Mouse (Mus musculus): ENCODE measurements at regions not wholly inside any gene's neighbourhood (a gene's known extent, or its start where the extent isn't known, plus 50 kb on each side); places are given as distances from the start of the nearest gene placed in this dataset.

- ATAC-seq (replicated peaks in 1 of 2; ENCODE audit: insufficient read depth in 1 of 2, low FRiP score in 2 of 2, low TSS enrichment in 1 of 2, low read depth in 1 of 2, poor library complexity in 2 of 2, severe bottlenecking in 2 of 2) = no peak
These were observed 82.9 kb downstream of the Postn start for GRCm38 (mm10) chr3:54443791-54444190.

GRCm38 (mm10) chr3:54446889-54447288, 86.0 kb downstream of the Postn start:
- no peak for ATAC-seq (replicated peaks in 1 of 2; ENCODE audit: insufficient read depth in 1 of 2, low FRiP score in 2 of 2, low TSS enrichment in 1 of 2, low read depth in 1 of 2, poor library complexity in 2 of 2, severe bottlenecking in 2 of 2)

GRCm38 (mm10) chr3:54457416-54457815, 96.5 kb downstream of the Postn start:
- no peak for ATAC-seq (replicated peaks in 1 of 2; ENCODE audit: insufficient read depth in 1 of 2, low FRiP score in 2 of 2, low TSS enrichment in 1 of 2, low read depth in 1 of 2, poor library complexity in 2 of 2, severe bottlenecking in 2 of 2)

GRCm38 (mm10) chr3:54461366-54461765, 100.5 kb downstream of the Postn start:
- no peak for ATAC-seq (replicated peaks in 1 of 2; ENCODE audit: insufficient read depth in 1 of 2, low FRiP score in 2 of 2, low TSS enrichment in 1 of 2, low read depth in 1 of 2, poor library complexity in 2 of 2, severe bottlenecking in 2 of 2)

GRCm38 (mm10) chr3:54466097-54466496, 105.2 kb downstream of the Postn start:
- no peak for ATAC-seq (replicated peaks in 1 of 2; ENCODE audit: insufficient read depth in 1 of 2, low FRiP score in 2 of 2, low TSS enrichment in 1 of 2, low read depth in 1 of 2, poor library complexity in 2 of 2, severe bottlenecking in 2 of 2)

GRCm38 (mm10) chr3:54474209-54474608, 113.3 kb downstream of the Postn start:
- ATAC-seq (replicated peaks in 1 of 2; ENCODE audit: insufficient read depth in 1 of 2, low FRiP score in 2 of 2, low TSS enrichment in 1 of 2, low read depth in 1 of 2, poor library complexity in 2 of 2, severe bottlenecking in 2 of 2) = no peak

- no peak for ATAC-seq (replicated peaks in 1 of 2; ENCODE audit: insufficient read depth in 1 of 2, low FRiP score in 2 of 2, low TSS enrichment in 1 of 2, low read depth in 1 of 2, poor library complexity in 2 of 2, severe bottlenecking in 2 of 2)
These were observed 115.0 kb downstream of the Postn start for GRCm38 (mm10) chr3:54475879-54476278.

GRCm38 (mm10) chr3:54477986-54478385, 117.1 kb downstream of the Postn start:
- no peak for ATAC-seq (replicated peaks in 1 of 2; ENCODE audit: insufficient read depth in 1 of 2, low FRiP score in 2 of 2, low TSS enrichment in 1 of 2, low read depth in 1 of 2, poor library complexity in 2 of 2, severe bottlenecking in 2 of 2)

- ATAC-seq (replicated peaks in 1 of 2; ENCODE audit: insufficient read depth in 1 of 2, low FRiP score in 2 of 2, low TSS enrichment in 1 of 2, low read depth in 1 of 2, poor library complexity in 2 of 2, severe bottlenecking in 2 of 2) = no peak
These were observed 119.3 kb downstream of the Postn start for GRCm38 (mm10) chr3:54480251-54480650.

- no peak for ATAC-seq (replicated peaks in 1 of 2; ENCODE audit: insufficient read depth in 1 of 2, low FRiP score in 2 of 2, low TSS enrichment in 1 of 2, low read depth in 1 of 2, poor library complexity in 2 of 2, severe bottlenecking in 2 of 2)
These were observed 126.4 kb downstream of the Postn start for GRCm38 (mm10) chr3:54487346-54487745.

GRCm38 (mm10) chr3:54487844-54488243, 126.9 kb downstream of the Postn start:
- ATAC-seq (replicated peaks in 1 of 2; ENCODE audit: insufficient read depth in 1 of 2, low FRiP score in 2 of 2, low TSS enrichment in 1 of 2, low read depth in 1 of 2, poor library complexity in 2 of 2, severe bottlenecking in 2 of 2) = no peak

GRCm38 (mm10) chr3:54490249-54490900, 129.5 kb downstream of the Postn start:
- no peak for ATAC-seq (replicated peaks in 1 of 2; ENCODE audit: insufficient read depth in 1 of 2, low FRiP score in 2 of 2, low TSS enrichment in 1 of 2, low read depth in 1 of 2, poor library complexity in 2 of 2, severe bottlenecking in 2 of 2)

- 0 out of 4 replicates have a peak, but pooled peaks of 1 of the 2 experiments have one; percentile 17 for ATAC-seq (replicated peaks in 1 of 2; ENCODE audit: insufficient read depth in 1 of 2, low FRiP score in 2 of 2, low TSS enrichment in 1 of 2, low read depth in 1 of 2, poor library complexity in 2 of 2, severe bottlenecking in 2 of 2)
These were observed 132.7 kb downstream of the Postn start for GRCm38 (mm10) chr3:54493567-54493966.

- ATAC-seq (replicated peaks in 1 of 2; ENCODE audit: insufficient read depth in 1 of 2, low FRiP score in 2 of 2, low TSS enrichment in 1 of 2, low read depth in 1 of 2, poor library complexity in 2 of 2, severe bottlenecking in 2 of 2) = peak in 1 of 2 experiments; percentile 45; a peak in 1 of 4 replicates
These were observed 144.1 kb downstream of the Postn start for GRCm38 (mm10) chr3:54504997-54505396.

- ATAC-seq (replicated peaks in 1 of 2; ENCODE audit: insufficient read depth in 1 of 2, low FRiP score in 2 of 2, low TSS enrichment in 1 of 2, low read depth in 1 of 2, poor library complexity in 2 of 2, severe bottlenecking in 2 of 2) = no peak
These were observed 146.7 kb downstream of the Postn start for GRCm38 (mm10) chr3:54507575-54507974.

- no peak for ATAC-seq (replicated peaks in 1 of 2; ENCODE audit: insufficient read depth in 1 of 2, low FRiP score in 2 of 2, low TSS enrichment in 1 of 2, low read depth in 1 of 2, poor library complexity in 2 of 2, severe bottlenecking in 2 of 2)
These were observed 148.0 kb downstream of the Postn start for GRCm38 (mm10) chr3:54508906-54509305.

- no peak for ATAC-seq (replicated peaks in 1 of 2; ENCODE audit: insufficient read depth in 1 of 2, low FRiP score in 2 of 2, low TSS enrichment in 1 of 2, low read depth in 1 of 2, poor library complexity in 2 of 2, severe bottlenecking in 2 of 2)
These were observed 156.3 kb downstream of the Postn start for GRCm38 (mm10) chr3:54517251-54517650.

GRCm38 (mm10) chr3:54522716-54523115, 161.8 kb downstream of the Postn start:
- ATAC-seq (replicated peaks in 1 of 2; ENCODE audit: insufficient read depth in 1 of 2, low FRiP score in 2 of 2, low TSS enrichment in 1 of 2, low read depth in 1 of 2, poor library complexity in 2 of 2, severe bottlenecking in 2 of 2) = no peak

- no peak for ATAC-seq (replicated peaks in 1 of 2; ENCODE audit: insufficient read depth in 1 of 2, low FRiP score in 2 of 2, low TSS enrichment in 1 of 2, low read depth in 1 of 2, poor library complexity in 2 of 2, severe bottlenecking in 2 of 2)
These were observed 165.7 kb downstream of the Postn start for GRCm38 (mm10) chr3:54526618-54527017.

Measured in hematopoietic stem cell, adult 5-6 weeks (primary cell).